Comparison of ENCODE assay signal across 7 mouse cellular contexts in genomic region chr11:79993356-79994270, GRCm38 (mm10). TPM values are rescaled to one million over a fixed set of nuclear protein-coding genes. Genes with fewer than 3 reads are reported as not detected.
DNase-seq lines count a peak whose midpoint lies in the region; ATAC-seq and TF ChIP-seq lines count a peak whose summit lies in the region.

No protein-coding gene starts in this region.

- WGBS in neural tube, embryonic 11.5 days, result under 1% methylated on average over 44 of the region's 74 CpGs
- WGBS in bone marrow, adult 2 months, result under 1% methylated on average over 69 of the region's 74 CpGs
- under 1% methylated on average over 69 of the region's 74 CpGs for WGBS in forebrain, embryonic 11.5 days
- under 1% methylated on average over 65 of the region's 74 CpGs for WGBS in midbrain, embryonic 14.5 days

- H3K4me1 ChIP-seq in neural tube, embryonic 11.5 days (ENCODE audit: control insufficient read depth, insufficient read depth, low read length), result peaks cover 2% of the 10 kb centered on the region; the same call in 1 of the 2 replicates
- H3K4me1 ChIP-seq in bone marrow, adult 2 months (ENCODE audit: control insufficient read depth, insufficient read depth, low read length), result peaks cover 2% of the 10 kb centered on the region; the same call in 1 of the 2 replicates
- H3K4me1 ChIP-seq in forebrain, embryonic 11.5 days (replicated peaks; ENCODE audit: control insufficient read depth, insufficient read depth, low read length), result peaks cover 4% of the 10 kb centered on the region; the same call in 1 of the 2 replicates
- H3K4me1 ChIP-seq in midbrain, embryonic 14.5 days (ENCODE audit: control insufficient read depth, insufficient read depth, low read length), result peaks cover 4% of the 10 kb centered on the region

- no peaks in the 10 kb centered on the region for H3K9me3 ChIP-seq in neural tube, embryonic 11.5 days (ENCODE audit: control insufficient read depth, low read length)
- H3K9me3 ChIP-seq in forebrain, embryonic 11.5 days (ENCODE audit: control insufficient read depth, low read length), result no peaks in the 10 kb centered on the region
- no peaks in the 10 kb centered on the region for H3K9me3 ChIP-seq in midbrain, embryonic 14.5 days (ENCODE audit: control insufficient read depth, low read length)

- peak overlapping the region; percentile 77 for H3K4me3 ChIP-seq in neural tube, embryonic 11.5 days (ENCODE audit: low read depth, low read length)
- peak overlapping the region; percentile 97 for H3K4me3 ChIP-seq in bone marrow, adult 2 months (replicated peaks; ENCODE audit: control insufficient read depth, low read depth, low read length)
- peak overlapping the region; percentile 99 for H3K4me3 ChIP-seq in forebrain, embryonic 11.5 days (ENCODE audit: low read depth, low read length)
- H3K4me3 ChIP-seq in midbrain, embryonic 14.5 days (replicated peaks; ENCODE audit: low read depth, low read length), result peak overlapping the region; percentile 92

- TF ChIP-seq POLR2A in bone marrow, adult 2 months (IDR thresholded peaks at IDR 0.05; ENCODE audit: borderline replicate concordance, control insufficient read depth, low read depth, low read length), result no peak

- no peak for TF ChIP-seq CTCF in bone marrow, adult 2 months (IDR thresholded peaks at IDR 0.05; ENCODE audit: control insufficient read depth, insufficient read depth, low read length)

- peak overlapping the region; percentile 57 for H3K4me2 ChIP-seq in neural tube, embryonic 11.5 days (ENCODE audit: low read depth)
- H3K4me2 ChIP-seq in forebrain, embryonic 11.5 days (ENCODE audit: low read depth, low read length, severe bottlenecking), result peak overlapping the region; percentile 68
- peak overlapping the region; percentile 78 for H3K4me2 ChIP-seq in midbrain, embryonic 14.5 days (ENCODE audit: low read length)

- no peaks in the 10 kb centered on the region; the same call in 1 of the 2 replicates for H3K36me3 ChIP-seq in neural tube, embryonic 11.5 days (ENCODE audit: control insufficient read depth, insufficient read depth, low read length)
- no peaks in the 10 kb centered on the region; the same call in 1 of the 2 replicates for H3K36me3 ChIP-seq in forebrain, embryonic 11.5 days (ENCODE audit: control insufficient read depth, insufficient read depth, low read length)
- peaks cover 13% of the 10 kb centered on the region for H3K36me3 ChIP-seq in midbrain, embryonic 14.5 days (ENCODE audit: control insufficient read depth, insufficient read depth, low read length)

- no peaks in the 10 kb centered on the region for H3K27me3 ChIP-seq in neural tube, embryonic 11.5 days (ENCODE audit: control insufficient read depth, insufficient read depth, low read length)
- H3K27me3 ChIP-seq in forebrain, embryonic 11.5 days (ENCODE audit: control insufficient read depth, insufficient read depth, low read length), result no peaks in the 10 kb centered on the region
- no peaks in the 10 kb centered on the region for H3K27me3 ChIP-seq in midbrain, embryonic 14.5 days (ENCODE audit: control insufficient read depth, insufficient read depth, low read length)

- DNase-seq in neural tube, embryonic 11.5 days (ENCODE audit: low spot score), result peak; percentile 49
- no peak for DNase-seq in neural tube, embryonic 10.5 days (ENCODE audit: extremely low spot score, low spot score)
- DNase-seq in forebrain, embryonic 11.5 days (ENCODE audit: low spot score), result no peak
- peak; percentile 1 to 16 for DNase-seq in kidney, postnatal 36 days
- peak; percentile 60 for DNase-seq in midbrain, embryonic 14.5 days

- H3K27ac ChIP-seq in neural tube, embryonic 11.5 days (ENCODE audit: low read depth, low read length), result peak overlapping the region; percentile 99
- peak overlapping the region; percentile 95 for H3K27ac ChIP-seq in bone marrow, adult 2 months (ENCODE audit: control insufficient read depth, insufficient read depth, low read depth, low read length, poor library complexity)
- peak overlapping the region; percentile 100 for H3K27ac ChIP-seq in forebrain, embryonic 11.5 days (ENCODE audit: low read depth, low read length)
- H3K27ac ChIP-seq in midbrain, embryonic 14.5 days (replicated peaks; ENCODE audit: low read depth, low read length), result peak overlapping the region; percentile 97

- ATAC-seq in neural tube, embryonic 11.5 days (ENCODE audit: insufficient read depth, low FRiP score, low TSS enrichment), result peak; percentile 58; the same call in 1 of the 2 replicates
- ATAC-seq in forebrain, embryonic 11.5 days (replicated peaks; ENCODE audit: low FRiP score), result peak; percentile 45
- peak; percentile 21; the same call in 1 of the 2 replicates for ATAC-seq in midbrain, embryonic 14.5 days (ENCODE audit: low FRiP score, low TSS enrichment)
- no peak for ATAC-seq in megakaryocyte progenitor cell, adult 5-6 weeks (replicated peaks; ENCODE audit: poor library complexity)

- peak overlapping the region; percentile 89 for H3K9ac ChIP-seq in neural tube, embryonic 11.5 days (ENCODE audit: low read length)
- H3K9ac ChIP-seq in forebrain, embryonic 11.5 days (ENCODE audit: low read length), result peak overlapping the region; percentile 95
- H3K9ac ChIP-seq in midbrain, embryonic 14.5 days (replicated peaks; ENCODE audit: low read length), result peak overlapping the region; percentile 84

RNA-seq across cellular contexts. Expression of gene Suz12, which starts 0.7 kb away (rescaled TPM):
- polyA plus RNA-seq in neural tube, embryonic 11.5 days (2014; fragmentation: Nextera tagmentation; extraction: Ambion mirVana), result 21.3 TPM in 2 replicates
- 38.7 and 39.0 TPM in 2 replicates for polyA plus RNA-seq in bone marrow, adult 2 months (2011; ENCODE audit: insufficient read depth, insufficient read length, low replicate concordance, missing spikeins)
- polyA plus RNA-seq in forebrain, embryonic 11.5 days (2014; fragmentation: Nextera tagmentation; extraction: Ambion mirVana), result 33.6 and 35.4 TPM in 2 replicates
- polyA plus RNA-seq in midbrain, embryonic 14.5 days (2014; fragmentation: Nextera tagmentation; extraction: Ambion mirVana), result 18.1 and 21.4 TPM in 2 replicates
- total RNA-seq in megakaryocyte progenitor cell, adult 5-6 weeks (2015), result 138 and 147 TPM in 2 replicates
- total RNA-seq in megakaryocyte progenitor cell, adult 5-6 weeks (2017), result 81.3 and 101 TPM in 2 replicates

RNA-seq across cellular contexts. Expression of gene Utp6, which starts 31.4 kb away (rescaled TPM):
- 84.3 and 87.2 TPM in 2 replicates for polyA plus RNA-seq in neural tube, embryonic 11.5 days (2014; fragmentation: Nextera tagmentation; extraction: Ambion mirVana)
- polyA plus RNA-seq in bone marrow, adult 2 months (2011; ENCODE audit: insufficient read depth, insufficient read length, low replicate concordance, missing spikeins), result 18.1 and 27.5 TPM in 2 replicates
- polyA plus RNA-seq in forebrain, embryonic 11.5 days (2014; fragmentation: Nextera tagmentation; extraction: Ambion mirVana), result 90.7 and 91.8 TPM in 2 replicates
- 32.9 and 51.9 TPM in 2 replicates for polyA plus RNA-seq in midbrain, embryonic 14.5 days (2014; fragmentation: Nextera tagmentation; extraction: Ambion mirVana)
- 29.3 and 29.5 TPM in 2 replicates for total RNA-seq in megakaryocyte progenitor cell, adult 5-6 weeks (2015)
- 112 and 156 TPM in 2 replicates for total RNA-seq in megakaryocyte progenitor cell, adult 5-6 weeks (2017)

Comparison
In these comparisons a context has a peak if more than half of its experiments do, and no peak if none do; other contexts are left out.
1. DNase-seq: peak in neural tube, embryonic 11.5 days (single experiment), kidney, postnatal 36 days (2 of 2) and midbrain, embryonic 14.5 days (single experiment); none in neural tube, embryonic 10.5 days (single experiment) and forebrain, embryonic 11.5 days (single experiment).
2. Peak in every context shown above with its lines, with median percentiles within 50 percentile points of each other: H3K27ac ChIP-seq, H3K4me2 ChIP-seq, H3K4me3 ChIP-seq and H3K9ac ChIP-seq.